Mouse (Mus musculus): ENCODE measurements around the gene Gpd2.

GRCm38 (mm10) chr2:57378147-57378889 is 140.9 kb downstream of the Gpd2 start:
- TF ChIP-seq POLR2A (IDR thresholded peaks at IDR 0.05; ENCODE audit: low read depth, low read length): no peak
- TF ChIP-seq CTCF (conservative IDR thresholded peaks at IDR 0.05 in 1 of 2, IDR thresholded peaks at IDR 0.05 in 1 of 2; ENCODE audit: low read depth in 2 of 2, low read length in 2 of 2): no peak
- no peak for TF ChIP-seq HCFC1 (IDR thresholded peaks at IDR 0.05; ENCODE audit: low read depth, low read length)
- no peak for TF ChIP-seq GABPA (IDR thresholded peaks at IDR 0.05; ENCODE audit: insufficient replicate concordance, low read depth, low read length)
- no peak for TF ChIP-seq USF2 (conservative IDR thresholded peaks at IDR 0.05; ENCODE audit: low read depth, low read length)
- TF ChIP-seq MEF2A (IDR thresholded peaks at IDR 0.05; ENCODE audit: borderline replicate concordance, low read depth, low read length): no peak
- no peak for TF ChIP-seq ZNF384 (IDR thresholded peaks at IDR 0.05; ENCODE audit: low read depth, low read length)
- TF ChIP-seq EP300 (IDR thresholded peaks at IDR 0.05; ENCODE audit: low read length): no peak
- no peak for TF ChIP-seq CHD2 (IDR thresholded peaks at IDR 0.05; ENCODE audit: low read length)
